Mouse (Mus musculus) megakaryocyte, embryonic 14.5 days (primary cell): ENCODE measurements around the gene Lrrc56. TPM values are rescaled to one million over a fixed set of nuclear protein-coding genes. Genes with fewer than 3 reads are reported as not detected.

ENCODE experiments used
- H3K27me3 ChIP-seq: replicated peaks from 2 replicates; pipeline ENCODE3; 2012; ENCODE audit warnings: inconsistent platforms
- H3K36me3 ChIP-seq: replicated peaks from 2 replicates; pipeline ENCODE3; 2012; ENCODE audit warnings: low read length, inconsistent platforms, mixed read lengths
- H3K4me1 ChIP-seq: 2 replicates; pipeline ENCODE4 v1.6.1; 2012; ENCODE audit warnings: inconsistent platforms
- H3K4me3 ChIP-seq: replicated peaks from 2 replicates; pipeline ENCODE3; 2012; ENCODE audit warnings: moderate library complexity, mild to moderate bottlenecking, inconsistent platforms
- H3K9me3 ChIP-seq: 2 replicates; pipeline ENCODE4 v1.6.1; 2012; ENCODE audit warnings: inconsistent platforms
- FLI1 ChIP-seq: IDR thresholded peaks from 2 replicates; pipeline ENCODE4 v1.6.1; 2012; ENCODE audit warnings: low read length, inconsistent platforms, mixed read lengths
- GATA1 ChIP-seq: IDR thresholded peaks from 3 replicates; pipeline ENCODE4 v1.6.1; 2012; ENCODE audit warnings: mixed read lengths, low read length, inconsistent platforms, borderline replicate concordance
- polyA plus RNA-seq: library from polyadenylated mRNA; stranded (reverse); fragments of >175 nt; gene quantifications from 2 replicates; pipeline ENCODE4 v1.2.3, GENCODE M21; 2012; ENCODE audit warnings: low replicate concordance; ENCODE audit not compliant: insufficient read depth

The Lrrc56 gene
- polyA plus RNA-seq, 1 experiment: 12.2 TPM

DNA sequence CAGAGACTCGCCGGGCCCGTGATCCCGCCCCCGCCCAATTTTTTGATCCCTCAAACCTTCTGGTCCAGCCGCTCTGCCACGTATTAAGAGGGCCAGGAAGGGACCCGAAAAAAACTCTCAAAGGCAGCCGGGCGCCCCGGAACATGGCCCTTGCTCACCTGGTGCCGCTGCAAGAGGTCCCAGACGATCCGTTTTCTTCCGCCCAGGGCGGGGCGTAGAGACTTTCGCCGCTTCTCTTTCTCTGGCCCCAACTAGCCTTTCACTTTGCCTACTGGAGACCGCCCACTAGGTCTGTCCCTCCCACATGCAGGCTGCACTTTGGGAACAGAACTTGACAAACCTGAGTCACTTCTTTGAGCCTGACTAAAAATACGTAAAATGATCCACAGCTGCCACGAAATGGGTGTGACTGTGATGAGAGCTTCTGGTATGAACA, 25.4 kb upstream of the Lrrc56 start:
- Histone ChIP-seq H3K4me1 (peaks cover 76% of the 10 kb centered on the region), H3K27me3 (no peaks in the 10 kb centered on the region), H3K9me3 (no peaks in the 10 kb centered on the region), H3K36me3 (peaks cover 36% of the 10 kb centered on the region), H3K4me3 (peak overlapping the region; percentile 94)
- TF ChIP-seq FLI1: no peak
- no peak for TF ChIP-seq GATA1

- TF ChIP-seq FLI1 (no peak), GATA1 (no peak)
- Histone ChIP-seq H3K4me1 (peaks cover 73% of the 10 kb centered on the region), H3K4me3 (peak overlapping the region; percentile 38), H3K36me3 (peaks cover 29% of the 10 kb centered on the region), H3K27me3 (no peaks in the 10 kb centered on the region), H3K9me3 (no peaks in the 10 kb centered on the region)
Measured at GRCm38 (mm10) chr7:141169300-141169699, 24.7 kb upstream of the Lrrc56 start.

GRCm38 (mm10) chr7:141169866-141170265, 24.1 kb upstream of the Lrrc56 start:
- TF ChIP-seq GATA1 (no peak), FLI1 (no peak)
- Histone ChIP-seq H3K36me3 (peaks cover 23% of the 10 kb centered on the region), H3K9me3 (no peaks in the 10 kb centered on the region), H3K4me1 (peaks cover 68% of the 10 kb centered on the region), H3K4me3 (peak overlapping the region; percentile 31), H3K27me3 (no peaks in the 10 kb centered on the region)

GRCm38 (mm10) chr7:141172116-141173006, 21.6 kb upstream of the Lrrc56 start, which contains the start of gene Rnh1:
TSS of gene Rnh1 (minus strand) at chr7:141172857.
- Histone ChIP-seq H3K4me3 (peak within 1 kb of the TSS; percentile 97), H3K27me3 (no peaks in the 10 kb centered on the region), H3K4me1 (peaks cover 59% of the 10 kb centered on the region), H3K36me3 (no peaks in the 10 kb centered on the region), H3K9me3 (no peaks in the 10 kb centered on the region)
- TF ChIP-seq FLI1 (no peak), GATA1 (no peak)

DNA sequence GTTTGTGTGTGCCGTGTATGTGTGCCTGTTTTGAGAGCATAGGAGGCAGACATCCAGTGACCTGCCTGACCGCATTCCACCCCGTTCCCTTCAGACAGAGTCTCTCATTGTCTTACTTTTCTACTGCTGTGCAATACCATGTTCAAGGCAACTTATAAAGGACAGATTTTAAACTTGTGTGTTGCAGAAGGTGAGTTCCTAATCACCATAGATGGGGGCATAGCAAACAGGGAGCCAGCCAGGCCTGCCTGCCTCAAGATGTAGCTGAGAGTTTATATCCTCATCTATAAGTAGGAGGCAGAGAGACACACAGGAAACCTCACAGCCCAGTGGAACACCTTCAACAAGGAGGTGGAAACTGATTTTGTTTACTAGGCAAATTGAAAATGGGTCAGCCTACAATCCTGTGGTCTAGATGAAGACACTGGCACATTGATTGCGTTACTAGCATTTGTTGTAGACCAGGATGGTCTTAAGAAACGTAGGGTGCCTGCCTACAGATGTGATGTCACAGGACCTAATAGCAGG, 20.6 kb upstream of the Lrrc56 start:
- H3K36me3 ChIP-seq: no peaks in the 10 kb centered on the region
- H3K4me3 ChIP-seq: peak overlapping the region; percentile 97
- no peaks in the 10 kb centered on the region for H3K27me3 ChIP-seq
- TF ChIP-seq GATA1 (no peak), FLI1 (no peak)
- no peaks in the 10 kb centered on the region for H3K9me3 ChIP-seq
- H3K4me1 ChIP-seq: peaks cover 49% of the 10 kb centered on the region

GRCm38 (mm10) chr7:141175068-141175467, 18.9 kb upstream of the Lrrc56 start:
- Histone ChIP-seq H3K4me1 (peaks cover 34% of the 10 kb centered on the region), H3K4me3 (no peak overlapping the region), H3K36me3 (no peaks in the 10 kb centered on the region), H3K27me3 (peaks cover 2% of the 10 kb centered on the region), H3K9me3 (no peaks in the 10 kb centered on the region)
- TF ChIP-seq GATA1: no peak
- TF ChIP-seq FLI1: no peak

GRCm38 (mm10) chr7:141176173-141176572, 17.8 kb upstream of the Lrrc56 start:
- Histone ChIP-seq H3K36me3 (no peaks in the 10 kb centered on the region), H3K27me3 (peaks cover 2% of the 10 kb centered on the region), H3K9me3 (no peaks in the 10 kb centered on the region), H3K4me3 (peak overlapping the region; percentile 14), H3K4me1 (peaks cover 25% of the 10 kb centered on the region)
- TF ChIP-seq GATA1: no peak
- TF ChIP-seq FLI1: no peak

DNA sequence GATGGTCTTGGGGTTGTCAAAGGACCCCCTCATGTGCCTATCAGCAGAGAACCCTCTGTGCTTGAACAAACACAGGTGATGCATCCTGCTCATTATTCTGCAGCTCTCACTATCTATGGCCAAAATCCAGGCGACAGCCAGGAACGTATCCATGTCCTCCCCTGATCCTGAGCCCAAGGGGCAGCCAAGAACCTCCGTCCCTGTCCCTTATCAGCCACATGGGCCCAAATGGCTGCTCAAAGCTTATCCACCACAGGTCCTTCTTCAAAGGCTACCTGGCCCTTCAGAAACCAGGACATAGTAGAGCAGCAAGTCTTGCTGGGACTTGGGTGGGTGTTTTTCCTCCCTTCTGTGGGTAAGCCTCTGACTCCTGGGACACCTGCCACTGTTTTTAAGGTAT, 5.8 kb upstream of the Lrrc56 start:
- peaks cover 46% of the 10 kb centered on the region for H3K36me3 ChIP-seq
- H3K4me1 ChIP-seq: peaks cover 52% of the 10 kb centered on the region
- no peak overlapping the region for H3K4me3 ChIP-seq
- no peak for TF ChIP-seq GATA1
- no peak for TF ChIP-seq FLI1
- H3K27me3 ChIP-seq: peaks cover 6% of the 10 kb centered on the region
- no peaks in the 10 kb centered on the region for H3K9me3 ChIP-seq

- TF ChIP-seq FLI1: no peak
- TF ChIP-seq GATA1: no peak
- Histone ChIP-seq H3K27me3 (peaks cover 6% of the 10 kb centered on the region), H3K4me1 (peaks cover 54% of the 10 kb centered on the region), H3K36me3 (peaks cover 46% of the 10 kb centered on the region), H3K4me3 (no peak overlapping the region), H3K9me3 (no peaks in the 10 kb centered on the region)
Measured at GRCm38 (mm10) chr7:141188733-141189132, 5.2 kb upstream of the Lrrc56 start.

DNA sequence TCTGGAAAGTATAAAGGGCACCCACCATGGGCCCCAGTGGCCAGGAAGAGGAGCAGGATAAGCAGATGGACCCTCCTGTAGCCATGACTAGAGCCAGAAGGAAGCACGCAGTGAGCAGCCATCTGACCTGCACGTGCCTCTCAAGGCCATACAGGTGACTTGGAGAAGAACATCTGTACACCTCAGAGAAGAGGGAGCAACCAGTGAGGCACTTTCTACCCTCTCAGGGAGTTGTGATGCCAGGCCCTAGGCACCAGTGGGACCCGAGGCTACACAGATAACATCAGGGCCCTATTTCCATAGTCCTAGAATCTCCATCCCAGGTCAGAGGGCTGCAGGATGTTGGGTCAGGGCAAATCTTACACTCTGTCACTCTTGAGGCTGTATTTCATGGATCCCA, 3.7 kb upstream of the Lrrc56 start:
- peaks cover 58% of the 10 kb centered on the region for H3K4me1 ChIP-seq
- TF ChIP-seq FLI1 (no peak), GATA1 (no peak)
- peaks cover 46% of the 10 kb centered on the region for H3K36me3 ChIP-seq
- no peak overlapping the region for H3K4me3 ChIP-seq
- no peaks in the 10 kb centered on the region for H3K9me3 ChIP-seq
- H3K27me3 ChIP-seq: peaks cover 2% of the 10 kb centered on the region
